Mouse (Mus musculus): ENCODE measurements at regions not wholly inside any gene's neighbourhood (a gene's known extent, or its start where the extent isn't known, plus 50 kb on each side); places are given as distances from the start of the nearest gene placed in this dataset.
A peak's percentile ranks its signal among the peaks of the same experiment; 100 is the strongest.

DNA sequence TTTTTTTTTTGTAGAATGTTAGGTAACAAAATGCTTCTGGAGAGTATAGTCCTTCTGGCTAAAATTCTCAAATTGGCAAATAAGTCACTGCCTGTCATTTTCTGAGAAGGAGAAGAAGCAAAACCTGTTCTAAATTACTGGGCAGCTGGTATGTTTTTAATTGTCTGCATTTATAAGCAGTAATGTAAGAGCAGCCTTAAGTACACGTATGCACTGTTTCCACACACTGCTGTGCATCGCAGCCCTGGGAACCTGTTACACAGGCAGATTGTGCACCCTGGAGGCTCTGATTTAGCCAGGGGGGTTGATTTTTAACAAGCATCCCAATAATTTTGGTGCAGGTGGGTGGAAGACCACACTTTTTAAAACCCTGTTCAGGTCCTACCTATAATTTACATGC lies 236.2 kb downstream of the Hace1 start:
- DNase-seq = no peak
- Histone ChIP-seq H3K27ac (ENCODE audit: control insufficient read depth, insufficient read depth, low read length) (no peak overlapping the region), H3K36me3 (ENCODE audit: control insufficient read depth, insufficient read depth, low read length) (no peaks in the 10 kb centered on the region), H3K4me3 (ENCODE audit: control insufficient read depth, insufficient read depth, low read length) (no peak overlapping the region), H3K27me3 (ENCODE audit: control insufficient read depth, insufficient read depth, low read length) (no peaks in the 10 kb centered on the region), H3K4me1 (replicated peaks; ENCODE audit: control insufficient read depth, insufficient read depth, low read length) (no peaks in the 10 kb centered on the region)
- TF ChIP-seq POLR2A (IDR thresholded peaks at IDR 0.05; ENCODE audit: control insufficient read depth, extremely low read depth, insufficient read depth, low read length, poor library complexity) = no peak
- no peak for TF ChIP-seq CTCF (IDR thresholded peaks at IDR 0.05; ENCODE audit: borderline replicate concordance, control insufficient read depth, extremely low read depth, insufficient read depth, low read length, poor library complexity)
- WGBS = 96% methylated on average over 2 of the region's 2 CpGs

DNA sequence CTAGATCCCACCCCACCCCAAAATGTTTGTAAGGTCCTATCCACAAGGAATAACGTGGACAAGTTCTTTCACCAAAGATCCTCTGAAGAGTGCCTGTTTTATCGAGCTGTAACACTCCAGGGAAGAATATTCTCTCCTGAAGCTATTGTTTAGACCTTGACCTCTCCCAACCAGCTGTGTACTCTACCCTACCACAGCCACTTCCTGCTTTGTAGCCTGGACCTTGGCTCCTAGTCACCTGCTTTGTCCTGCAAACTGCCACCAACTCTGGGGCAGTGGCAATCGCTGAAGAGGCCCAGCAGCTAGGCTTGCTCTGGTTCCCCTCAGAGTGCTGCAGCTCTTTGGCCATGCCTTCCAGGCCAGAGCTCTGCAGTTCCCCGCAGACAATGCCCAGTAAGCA lies 239.1 kb downstream of the Hace1 start:
- WGBS = 86% methylated on average over 4 of the region's 4 CpGs
- H3K27me3 ChIP-seq (ENCODE audit: control insufficient read depth, insufficient read depth, low read length) = no peaks in the 10 kb centered on the region
- no peak overlapping the region for H3K27ac ChIP-seq (ENCODE audit: control insufficient read depth, insufficient read depth, low read length)
- no peak overlapping the region for H3K4me3 ChIP-seq (ENCODE audit: control insufficient read depth, insufficient read depth, low read length)
- no peaks in the 10 kb centered on the region; the same call in 1 of the 2 replicates for H3K4me1 ChIP-seq (replicated peaks; ENCODE audit: control insufficient read depth, insufficient read depth, low read length)
- DNase-seq = no peak
- TF ChIP-seq CTCF (IDR thresholded peaks at IDR 0.05; ENCODE audit: borderline replicate concordance, control insufficient read depth, extremely low read depth, insufficient read depth, low read length, poor library complexity) (no peak), POLR2A (IDR thresholded peaks at IDR 0.05; ENCODE audit: control insufficient read depth, extremely low read depth, insufficient read depth, low read length, poor library complexity) (no peak)
- H3K36me3 ChIP-seq (ENCODE audit: control insufficient read depth, insufficient read depth, low read length) = no peaks in the 10 kb centered on the region

GRCm38 (mm10) chr10:45820986-45821655 lies 243.5 kb downstream of the Hace1 start:
- no peaks in the 10 kb centered on the region for H3K36me3 ChIP-seq (ENCODE audit: control insufficient read depth, insufficient read depth, low read length)
- H3K4me1 ChIP-seq (replicated peaks; ENCODE audit: control insufficient read depth, insufficient read depth, low read length) = no peaks in the 10 kb centered on the region; the same call in 1 of the 2 replicates
- no peaks in the 10 kb centered on the region for H3K27me3 ChIP-seq (ENCODE audit: control insufficient read depth, insufficient read depth, low read length)
- DNase-seq = peak; percentile 11
- no peak overlapping the region for H3K27ac ChIP-seq (ENCODE audit: control insufficient read depth, insufficient read depth, low read length)
- no peak overlapping the region for H3K4me3 ChIP-seq (ENCODE audit: control insufficient read depth, insufficient read depth, low read length)
- WGBS = 3% methylated on average over 8 of the region's 8 CpGs
- TF ChIP-seq CTCF (IDR thresholded peaks at IDR 0.05; ENCODE audit: borderline replicate concordance, control insufficient read depth, extremely low read depth, insufficient read depth, low read length, poor library complexity) = no peak
- no peak for TF ChIP-seq POLR2A (IDR thresholded peaks at IDR 0.05; ENCODE audit: control insufficient read depth, extremely low read depth, insufficient read depth, low read length, poor library complexity)

DNA sequence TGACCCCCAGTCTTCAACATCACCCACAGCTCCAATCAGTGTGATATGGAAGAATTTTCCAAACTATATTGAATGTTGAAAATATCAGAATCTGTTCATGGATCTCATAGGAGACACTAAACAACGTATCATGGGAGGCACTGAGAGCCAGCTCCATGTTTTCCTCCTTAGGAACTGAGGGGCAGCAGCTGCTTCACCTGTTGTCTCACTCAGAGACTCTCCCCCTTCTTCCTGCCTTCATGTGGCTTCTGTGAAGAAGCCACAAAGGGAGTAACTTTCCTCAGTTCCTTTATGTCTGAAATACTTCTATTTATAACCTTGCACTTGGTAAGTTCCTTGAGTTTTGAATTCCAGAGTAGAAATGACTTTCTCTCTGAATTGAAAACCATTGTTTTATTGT lies 244.6 kb downstream of the Hace1 start:
- no peak overlapping the region for H3K4me3 ChIP-seq (ENCODE audit: control insufficient read depth, insufficient read depth, low read length)
- 2% methylated on average over 1 of the region's 1 CpGs for whole genome bisulfite sequencing
- H3K36me3 ChIP-seq (ENCODE audit: control insufficient read depth, insufficient read depth, low read length) = no peaks in the 10 kb centered on the region
- TF ChIP-seq POLR2A (IDR thresholded peaks at IDR 0.05; ENCODE audit: control insufficient read depth, extremely low read depth, insufficient read depth, low read length, poor library complexity) (no peak), CTCF (IDR thresholded peaks at IDR 0.05; ENCODE audit: borderline replicate concordance, control insufficient read depth, extremely low read depth, insufficient read depth, low read length, poor library complexity) (no peak)
- H3K27ac ChIP-seq (ENCODE audit: control insufficient read depth, insufficient read depth, low read length) = no peak overlapping the region
- no peak for DNase-seq
- no peaks in the 10 kb centered on the region for H3K27me3 ChIP-seq (ENCODE audit: control insufficient read depth, insufficient read depth, low read length)
- no peaks in the 10 kb centered on the region; the same call in 1 of the 2 replicates for H3K4me1 ChIP-seq (replicated peaks; ENCODE audit: control insufficient read depth, insufficient read depth, low read length)

GRCm38 (mm10) chr10:45823612-45824011 lies 246.0 kb downstream of the Hace1 start:
- no peak for DNase-seq

DNA sequence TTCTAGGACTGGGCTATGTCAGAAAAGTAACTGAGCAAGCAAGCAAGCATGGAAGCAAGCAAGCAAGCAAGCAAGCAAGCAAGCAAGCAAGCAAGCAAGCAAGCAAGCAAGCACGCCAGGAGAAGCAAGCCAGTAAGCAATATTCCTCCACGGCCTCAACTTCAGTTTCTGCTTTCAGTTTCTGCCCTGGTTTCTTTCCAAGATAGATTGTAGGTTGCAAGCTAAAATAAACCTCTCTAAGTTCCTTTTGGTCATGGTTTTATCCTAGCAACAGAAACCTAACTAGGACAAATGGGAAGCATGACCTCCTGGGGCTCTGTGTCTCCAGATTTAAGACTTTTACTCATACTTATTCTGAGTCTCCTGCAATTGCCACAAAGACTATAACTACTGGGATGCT lies 271.0 kb downstream of the Hace1 start:
- no peaks in the 10 kb centered on the region for H3K36me3 ChIP-seq (ENCODE audit: control insufficient read depth, insufficient read depth, low read length)
- no peak overlapping the region for H3K27ac ChIP-seq (ENCODE audit: control insufficient read depth, insufficient read depth, low read length)
- no peak for TF ChIP-seq POLR2A (IDR thresholded peaks at IDR 0.05; ENCODE audit: control insufficient read depth, extremely low read depth, insufficient read depth, low read length, poor library complexity)
- TF ChIP-seq CTCF (IDR thresholded peaks at IDR 0.05; ENCODE audit: borderline replicate concordance, control insufficient read depth, extremely low read depth, insufficient read depth, low read length, poor library complexity) = no peak
- no peak for DNase-seq
- H3K27me3 ChIP-seq (ENCODE audit: control insufficient read depth, insufficient read depth, low read length) = no peaks in the 10 kb centered on the region
- 85% methylated on average over 2 of the region's 2 CpGs for whole genome bisulfite sequencing
- no peaks in the 10 kb centered on the region for H3K4me1 ChIP-seq (replicated peaks; ENCODE audit: control insufficient read depth, insufficient read depth, low read length)
- no peak overlapping the region for H3K4me3 ChIP-seq (ENCODE audit: control insufficient read depth, insufficient read depth, low read length)

More at GRCm38 (mm10) chr10:45823612-45824011, 246.0 kb downstream of the Hace1 start:
- Histone ChIP-seq H3K36me3 (ENCODE audit: control insufficient read depth, insufficient read depth, low read length) (no peaks in the 10 kb centered on the region), H3K4me3 (ENCODE audit: control insufficient read depth, insufficient read depth, low read length) (no peak overlapping the region), H3K27ac (ENCODE audit: control insufficient read depth, insufficient read depth, low read length) (no peak overlapping the region), H3K27me3 (ENCODE audit: control insufficient read depth, insufficient read depth, low read length) (no peaks in the 10 kb centered on the region), H3K4me1 (replicated peaks; ENCODE audit: control insufficient read depth, insufficient read depth, low read length) (no peaks in the 10 kb centered on the region; the same call in 1 of the 2 replicates)
- TF ChIP-seq CTCF (IDR thresholded peaks at IDR 0.05; ENCODE audit: borderline replicate concordance, control insufficient read depth, extremely low read depth, insufficient read depth, low read length, poor library complexity) = no peak
- WGBS = 55% methylated on average over 2 of the region's 2 CpGs

DNA sequence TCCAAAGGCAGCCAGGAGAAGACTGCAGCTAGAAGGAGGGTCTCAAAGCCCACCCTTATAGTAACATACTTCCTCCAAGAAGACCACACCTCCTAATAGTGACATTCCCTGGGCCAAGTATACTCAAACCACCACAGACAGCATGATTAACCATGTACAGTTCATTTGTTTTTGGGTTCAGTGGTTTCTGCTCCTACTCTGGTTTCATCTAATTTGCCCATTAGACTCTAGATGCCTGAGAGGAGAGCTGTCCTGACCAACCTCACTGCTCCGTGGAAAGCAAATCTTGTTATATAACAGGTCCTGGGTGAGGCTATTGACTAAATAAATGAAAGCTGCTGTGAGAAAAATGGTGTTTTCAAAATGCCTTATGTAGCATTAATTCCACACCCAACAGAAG lies 272.2 kb downstream of the Hace1 start:
- no peaks in the 10 kb centered on the region for H3K27me3 ChIP-seq (ENCODE audit: control insufficient read depth, insufficient read depth, low read length)
- no peak for TF ChIP-seq CTCF (IDR thresholded peaks at IDR 0.05; ENCODE audit: borderline replicate concordance, control insufficient read depth, extremely low read depth, insufficient read depth, low read length, poor library complexity)
- WGBS = 91% methylated on average over 1 of the region's 1 CpGs
- no peak overlapping the region for H3K4me3 ChIP-seq (ENCODE audit: control insufficient read depth, insufficient read depth, low read length)
- no peak overlapping the region for H3K27ac ChIP-seq (ENCODE audit: control insufficient read depth, insufficient read depth, low read length)
- DNase-seq = no peak
- H3K36me3 ChIP-seq (ENCODE audit: control insufficient read depth, insufficient read depth, low read length) = no peaks in the 10 kb centered on the region
- no peaks in the 10 kb centered on the region for H3K4me1 ChIP-seq (replicated peaks; ENCODE audit: control insufficient read depth, insufficient read depth, low read length)
